Mouse (Mus musculus): Measurements from ENCODE around the gene Rpl29. TPM values are rescaled to one million over a fixed set of nuclear protein-coding genes. Genes with fewer than 3 reads are reported as not detected.
A peak's percentile ranks its signal among the peaks of the same experiment; 100 is the strongest.

Gene Rpl29
- polyA plus RNA-seq, 1 experiment = 475 TPM

DNA sequence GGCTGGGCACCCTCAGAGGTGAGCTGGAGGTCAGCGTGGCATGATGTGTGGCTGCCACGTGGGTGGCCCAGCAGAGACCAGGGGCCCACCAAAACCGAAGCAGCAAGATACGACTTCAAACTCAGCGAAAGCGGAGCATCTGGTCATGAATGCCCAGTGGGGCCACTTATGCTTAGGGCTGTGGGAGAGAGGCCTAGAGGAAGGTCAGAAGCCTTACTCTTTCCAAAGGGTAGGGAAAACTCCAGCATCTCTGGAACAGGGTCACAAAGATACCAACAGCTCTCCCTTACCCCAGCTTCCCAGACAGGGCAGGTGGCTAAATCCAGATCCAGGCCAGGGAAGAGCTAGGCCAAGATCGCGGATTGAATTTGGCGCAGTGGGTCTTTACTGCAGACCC lies 27.9 kb downstream of the Rpl29 start:
- DNase-seq = no peak
- H3K4me1 ChIP-seq (ENCODE audit: control insufficient read depth, insufficient read depth, low read length) = peaks cover 41% of the 10 kb centered on the region
- 22% methylated on average over 9 of the region's 9 CpGs for WGBS
- TF ChIP-seq CTCF (IDR thresholded peaks at IDR 0.05; ENCODE audit: borderline replicate concordance, insufficient read depth, low read depth, low read length) (no peak), POLR2A (IDR thresholded peaks at IDR 0.05; ENCODE audit: borderline replicate concordance, insufficient read depth, low read length) (no peak)
- no peaks in the 10 kb centered on the region for H3K27me3 ChIP-seq (ENCODE audit: control insufficient read depth, insufficient read depth, low read length)
- H3K4me3 ChIP-seq (replicated peaks; ENCODE audit: insufficient read depth, low read depth, low read length) = no peak overlapping the region
- 0 out of 2 replicates have a peak overlapping the region, but pooled peaks have one; percentile 29 for H3K27ac ChIP-seq (ENCODE audit: insufficient read depth, low read length)

DNA sequence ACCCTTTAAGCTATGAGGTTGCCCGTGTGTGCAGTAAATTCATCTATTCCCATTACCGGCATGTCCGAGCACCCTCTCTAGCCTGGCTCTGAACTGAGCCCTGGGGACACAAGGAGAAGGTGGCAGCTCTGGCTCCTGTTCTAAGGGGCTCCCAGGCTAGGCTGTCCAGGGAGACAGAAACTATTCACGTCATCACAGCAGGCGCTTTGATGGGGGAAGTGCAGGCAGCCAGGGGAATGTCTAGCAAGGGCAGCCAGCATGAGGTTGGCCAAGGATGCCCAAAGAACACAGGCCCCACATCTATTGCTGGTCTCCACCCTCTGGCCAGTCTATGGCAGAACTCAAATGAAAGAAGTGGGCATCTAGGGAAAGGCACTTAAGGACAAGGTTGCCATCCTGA lies 28.7 kb downstream of the Rpl29 start:
- Histone ChIP-seq H3K4me1 (ENCODE audit: control insufficient read depth, insufficient read depth, low read length) (peaks cover 42% of the 10 kb centered on the region), H3K27me3 (ENCODE audit: control insufficient read depth, insufficient read depth, low read length) (no peaks in the 10 kb centered on the region), H3K27ac (ENCODE audit: insufficient read depth, low read length) (0 out of 2 replicates have a peak overlapping the region, but pooled peaks have one; percentile 29), H3K4me3 (replicated peaks; ENCODE audit: insufficient read depth, low read depth, low read length) (no peak overlapping the region)
- TF ChIP-seq CTCF (IDR thresholded peaks at IDR 0.05; ENCODE audit: borderline replicate concordance, insufficient read depth, low read depth, low read length) (no peak), POLR2A (IDR thresholded peaks at IDR 0.05; ENCODE audit: borderline replicate concordance, insufficient read depth, low read length) (no peak)
- DNase-seq = peak; percentile 54 to 56
- 27% methylated on average over 5 of the region's 5 CpGs for WGBS

- DNase-seq = peak in 1 of 2 experiments; percentile 66
- 18% methylated on average over 15 of the region's 15 CpGs for WGBS
- Histone ChIP-seq H3K4me3 (replicated peaks; ENCODE audit: insufficient read depth, low read depth, low read length) (peak overlapping the region; percentile 95), H3K27me3 (ENCODE audit: control insufficient read depth, insufficient read depth, low read length) (no peaks in the 10 kb centered on the region), H3K4me1 (ENCODE audit: control insufficient read depth, insufficient read depth, low read length) (peaks cover 37% of the 10 kb centered on the region), H3K27ac (ENCODE audit: insufficient read depth, low read length) (peak overlapping the region; percentile 75)
- TF ChIP-seq CTCF (IDR thresholded peaks at IDR 0.05; ENCODE audit: borderline replicate concordance, insufficient read depth, low read depth, low read length) = no peak
- no peak for TF ChIP-seq POLR2A (IDR thresholded peaks at IDR 0.05; ENCODE audit: borderline replicate concordance, insufficient read depth, low read length)
Observed at GRCm38 (mm10) chr9:106459946-106460345, 30.7 kb downstream of the Rpl29 start.

DNA sequence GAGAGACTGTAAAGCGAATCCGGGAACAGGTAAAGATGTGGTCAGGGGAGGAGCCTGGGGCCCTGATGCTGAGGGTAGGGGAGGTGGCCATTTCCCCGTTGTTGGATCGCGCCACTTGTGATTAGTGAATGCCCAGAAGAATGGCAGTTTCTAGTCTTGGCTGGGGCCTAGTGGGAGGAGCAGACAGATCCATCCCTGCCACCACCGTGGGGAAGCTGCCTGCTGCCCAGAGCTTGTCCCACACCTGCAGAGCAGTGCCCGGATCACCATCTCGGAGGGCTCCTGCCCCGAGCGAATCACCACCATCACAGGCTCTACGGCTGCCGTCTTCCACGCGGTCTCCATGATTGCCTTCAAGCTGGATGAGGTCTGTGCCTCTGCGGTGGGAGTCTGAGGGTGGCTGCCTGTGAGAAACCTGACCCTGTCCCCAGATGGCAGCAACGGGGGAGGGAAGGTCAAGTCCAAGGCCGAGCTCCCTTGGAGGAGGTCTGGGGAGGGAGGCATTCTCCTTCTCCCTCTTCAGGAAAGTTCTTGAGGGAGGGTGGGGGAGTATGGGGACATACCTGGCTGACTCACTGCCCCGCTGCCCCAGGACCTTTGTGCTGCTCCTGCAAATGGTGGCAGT lies 31.3 kb downstream of the Rpl29 start:
- 13% methylated on average over 18 of the region's 18 CpGs for WGBS
- H3K27me3 ChIP-seq (ENCODE audit: control insufficient read depth, insufficient read depth, low read length) = no peaks in the 10 kb centered on the region

GRCm38 (mm10) chr9:106461026-106461415 lies 31.8 kb downstream of the Rpl29 start:
- Histone ChIP-seq H3K4me1 (ENCODE audit: control insufficient read depth, insufficient read depth, low read length) (peaks cover 31% of the 10 kb centered on the region), H3K27me3 (ENCODE audit: control insufficient read depth, insufficient read depth, low read length) (no peaks in the 10 kb centered on the region), H3K4me3 (replicated peaks; ENCODE audit: insufficient read depth, low read depth, low read length) (peak overlapping the region; percentile 95), H3K27ac (ENCODE audit: insufficient read depth, low read length) (peak overlapping the region; percentile 75)
- 15% methylated on average over 9 of the region's 9 CpGs for WGBS
- TF ChIP-seq CTCF (IDR thresholded peaks at IDR 0.05; ENCODE audit: borderline replicate concordance, insufficient read depth, low read depth, low read length) (no peak), POLR2A (IDR thresholded peaks at IDR 0.05; ENCODE audit: borderline replicate concordance, insufficient read depth, low read length) (no peak)
- DNase-seq = peak; percentile 45 to 66

More for the DNA sequence above, 31.3 kb downstream of the Rpl29 start:
- TF ChIP-seq CTCF (IDR thresholded peaks at IDR 0.05; ENCODE audit: borderline replicate concordance, insufficient read depth, low read depth, low read length) (no peak), POLR2A (IDR thresholded peaks at IDR 0.05; ENCODE audit: borderline replicate concordance, insufficient read depth, low read length) (peak; percentile 82)
- peak; percentile 86 to 89 for DNase-seq
- peak overlapping the region; percentile 95 for H3K4me3 ChIP-seq (replicated peaks; ENCODE audit: insufficient read depth, low read depth, low read length)
- H3K27ac ChIP-seq (ENCODE audit: insufficient read depth, low read length) = peak overlapping the region; percentile 75
- H3K4me1 ChIP-seq (ENCODE audit: control insufficient read depth, insufficient read depth, low read length) = peaks cover 33% of the 10 kb centered on the region

- Histone ChIP-seq H3K4me1 (ENCODE audit: control insufficient read depth, insufficient read depth, low read length) (peaks cover 23% of the 10 kb centered on the region), H3K4me3 (replicated peaks; ENCODE audit: insufficient read depth, low read depth, low read length) (peak overlapping the region; percentile 83), H3K27ac (ENCODE audit: insufficient read depth, low read length) (peak overlapping the region; percentile 75), H3K27me3 (ENCODE audit: control insufficient read depth, insufficient read depth, low read length) (no peaks in the 10 kb centered on the region)
- DNase-seq = peak; percentile 61 to 67
- 13% methylated on average over 16 of the region's 16 CpGs for WGBS
- TF ChIP-seq POLR2A (IDR thresholded peaks at IDR 0.05; ENCODE audit: borderline replicate concordance, insufficient read depth, low read length) = no peak
- no peak for TF ChIP-seq CTCF (IDR thresholded peaks at IDR 0.05; ENCODE audit: borderline replicate concordance, insufficient read depth, low read depth, low read length)
Observed at GRCm38 (mm10) chr9:106461641-106462429, 32.6 kb downstream of the Rpl29 start.

DNA sequence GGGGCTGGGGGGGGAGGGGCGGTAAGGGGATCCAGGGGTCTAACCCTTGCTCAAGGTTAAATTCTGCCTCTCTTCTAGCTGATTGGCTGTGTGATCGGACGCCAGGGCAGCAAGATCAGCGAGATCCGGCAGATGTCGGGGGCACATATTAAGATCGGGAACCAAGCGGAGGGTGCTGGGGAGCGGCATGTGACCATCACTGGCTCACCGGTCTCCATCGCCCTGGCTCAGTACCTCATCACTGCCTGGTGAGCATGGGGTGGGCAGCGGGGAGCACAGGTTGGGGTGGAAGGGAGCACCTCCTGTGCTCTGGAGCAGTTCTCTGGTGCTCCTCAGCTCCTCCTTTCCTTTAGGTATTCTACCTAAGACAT lies 33.2 kb downstream of the Rpl29 start:
- TF ChIP-seq CTCF (IDR thresholded peaks at IDR 0.05; ENCODE audit: borderline replicate concordance, insufficient read depth, low read depth, low read length) = no peak
- TF ChIP-seq POLR2A (IDR thresholded peaks at IDR 0.05; ENCODE audit: borderline replicate concordance, insufficient read depth, low read length) = no peak
- DNase-seq = peak; percentile 44 to 63
- Histone ChIP-seq H3K27me3 (ENCODE audit: control insufficient read depth, insufficient read depth, low read length) (no peaks in the 10 kb centered on the region), H3K4me3 (replicated peaks; ENCODE audit: insufficient read depth, low read depth, low read length) (peak overlapping the region; percentile 83), H3K4me1 (ENCODE audit: control insufficient read depth, insufficient read depth, low read length) (peaks cover 18% of the 10 kb centered on the region), H3K27ac (ENCODE audit: insufficient read depth, low read length) (peak overlapping the region; percentile 75)
- WGBS = 24% methylated on average over 12 of the region's 12 CpGs
